Mouse (Mus musculus): ENCODE measurements around the gene Cxcl10. TPM values are rescaled to one million over a fixed set of nuclear protein-coding genes. Genes with fewer than 3 reads are reported as not detected.
"Not testable (repeated sequence)": the region's sequence is repeated elsewhere in the genome, so short reads cannot be mapped to it uniquely, and the experiment has no call there.

The Cxcl10 gene
- total RNA-seq, 2 experiments from 2014 or later = not detected

DNA sequence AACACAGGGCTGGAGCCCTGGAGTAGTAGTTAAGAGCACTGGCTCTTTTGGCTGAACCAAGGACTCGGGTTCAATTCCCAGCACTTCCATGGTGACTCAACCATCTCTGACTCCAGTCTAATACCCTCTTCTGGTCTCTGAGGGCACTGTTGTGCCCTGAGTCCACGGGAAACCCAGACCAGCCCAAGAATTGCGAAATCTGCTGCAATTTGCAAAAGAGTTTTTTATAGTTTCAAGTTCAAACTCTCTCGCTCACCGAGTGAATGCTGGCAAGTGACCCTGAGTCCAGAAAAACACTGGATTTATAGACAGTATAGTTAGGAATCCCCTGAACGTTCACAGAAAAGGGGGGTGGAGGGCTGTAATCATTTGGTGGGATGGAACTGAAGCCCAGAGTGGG lies 21.7 kb upstream of the Cxcl10 start:
- DNase-seq (ENCODE audit: extremely low spot score in 1 of 2, low spot score in 1 of 2) = no peak

- peak in 1 of 2 experiments; percentile 35 for DNase-seq (ENCODE audit: extremely low spot score in 1 of 2, low spot score in 1 of 2)
Observed at GRCm38 (mm10) chr5:92369151-92369994, 20.7 kb upstream of the Cxcl10 start.

DNA sequence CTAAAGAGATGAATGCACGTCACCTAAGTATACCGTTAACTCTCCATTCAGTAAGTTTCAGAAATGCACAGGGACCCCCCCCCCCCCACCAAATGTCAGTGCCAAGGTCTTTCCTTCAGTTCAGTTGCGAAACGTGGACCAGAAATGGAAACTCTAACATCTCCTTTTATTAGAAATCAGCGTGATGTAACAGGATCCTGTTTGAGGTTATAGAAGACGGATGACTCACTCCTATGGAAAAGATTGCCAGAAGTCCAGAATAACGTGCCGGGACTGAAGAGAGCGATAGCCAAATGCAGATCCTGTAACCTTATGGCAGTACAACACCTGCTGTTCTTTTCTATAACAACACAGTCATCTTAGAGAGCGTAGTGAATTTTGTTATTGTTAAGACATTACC lies 19.7 kb upstream of the Cxcl10 start:
- no peak for DNase-seq (ENCODE audit: extremely low spot score in 1 of 2, low spot score in 1 of 2)

DNA sequence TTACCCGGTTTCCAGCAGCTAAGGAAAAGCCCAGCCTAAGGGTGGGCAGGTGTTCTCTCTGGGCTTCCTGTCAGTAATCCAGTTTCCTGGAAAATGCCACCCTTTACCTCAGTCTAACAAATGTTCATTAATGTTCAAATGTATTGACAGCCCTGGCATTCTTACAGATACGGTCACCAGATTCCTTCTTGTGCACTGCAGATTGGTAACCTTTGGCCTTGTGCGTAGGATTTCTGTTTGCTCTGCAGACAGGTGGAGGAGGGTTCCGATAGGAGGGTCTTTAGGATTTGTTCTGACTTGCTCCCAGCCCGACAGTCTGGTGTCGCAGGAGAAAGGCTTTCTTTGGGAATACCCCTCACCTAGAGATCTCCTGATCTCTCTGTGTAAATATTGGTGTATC lies 17.9 kb upstream of the Cxcl10 start:
- no peak for DNase-seq (ENCODE audit: extremely low spot score in 1 of 2, low spot score in 1 of 2)

DNA sequence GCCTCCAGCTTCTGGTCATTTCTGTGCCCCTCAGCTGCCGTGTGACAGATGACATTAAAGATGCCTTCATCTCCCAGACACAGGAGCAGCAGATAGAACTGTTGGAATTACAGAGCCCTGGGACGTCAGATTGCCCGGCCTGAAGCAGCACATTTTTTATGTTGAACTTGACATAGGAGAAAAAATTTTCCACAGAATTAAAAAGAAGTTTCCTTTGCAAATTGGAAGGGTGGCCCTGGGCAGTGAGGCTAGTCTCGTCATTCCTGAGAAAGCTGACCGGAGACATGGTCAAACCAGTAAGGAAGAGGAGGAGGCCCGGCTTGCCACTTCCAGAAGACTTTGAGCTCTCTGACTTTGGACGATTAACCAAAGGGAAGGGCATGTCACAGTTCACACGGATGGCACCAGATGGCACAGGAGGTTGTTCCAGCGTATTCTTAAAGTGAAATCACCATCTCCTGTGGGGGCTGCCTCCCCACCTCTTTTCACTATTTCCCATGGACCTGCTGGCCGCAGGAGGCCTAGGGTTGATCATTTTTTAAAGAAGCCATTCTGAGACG lies 16.5 kb upstream of the Cxcl10 start:
- no peak for DNase-seq (ENCODE audit: extremely low spot score in 1 of 2, low spot score in 1 of 2)

- no peak for DNase-seq (ENCODE audit: extremely low spot score in 1 of 2, low spot score in 1 of 2)
Observed at GRCm38 (mm10) chr5:92364011-92364410, 15.3 kb upstream of the Cxcl10 start.

- no peak for DNase-seq (ENCODE audit: extremely low spot score in 1 of 2, low spot score in 1 of 2)
Observed at GRCm38 (mm10) chr5:92363179-92363578, 14.5 kb upstream of the Cxcl10 start.

GRCm38 (mm10) chr5:92358767-92359455 lies 10.2 kb upstream of the Cxcl10 start:
- no peak for DNase-seq (ENCODE audit: extremely low spot score in 1 of 2, low spot score in 1 of 2)

GRCm38 (mm10) chr5:92358033-92358432 lies 9.3 kb upstream of the Cxcl10 start:
- no peak for DNase-seq (ENCODE audit: extremely low spot score in 1 of 2, low spot score in 1 of 2)

GRCm38 (mm10) chr5:92353517-92353916 lies 4.8 kb upstream of the Cxcl10 start:
- no peak for DNase-seq (ENCODE audit: extremely low spot score in 1 of 2, low spot score in 1 of 2)

- DNase-seq (ENCODE audit: extremely low spot score in 1 of 2, low spot score in 1 of 2) = not testable (repeated sequence)
Observed at GRCm38 (mm10) chr5:92352716-92353115, 4.0 kb upstream of the Cxcl10 start.

DNA sequence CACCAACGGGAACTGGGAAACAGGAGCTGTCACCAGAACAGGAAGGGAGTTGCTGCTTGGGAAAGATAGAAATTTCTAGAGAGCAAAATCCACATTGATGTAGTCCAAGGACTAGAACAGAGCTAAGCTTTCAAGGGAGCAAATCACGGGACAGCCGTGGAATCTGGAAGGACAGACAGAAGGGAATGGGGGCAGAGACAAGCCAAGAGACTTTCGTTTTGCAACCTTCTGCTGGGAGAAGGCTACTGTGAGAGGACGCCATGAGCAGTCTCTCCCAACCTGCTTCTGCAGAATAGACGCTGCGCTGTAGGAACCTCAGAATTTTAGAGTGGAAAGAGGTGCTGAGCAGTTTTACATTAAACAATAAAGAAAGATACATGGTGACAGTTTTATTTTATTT lies 1.0 kb upstream of the Cxcl10 start:
- DNase-seq (ENCODE audit: extremely low spot score in 1 of 2, low spot score in 1 of 2) = no peak

GRCm38 (mm10) chr5:92345006-92345405 lies 3.7 kb downstream of the Cxcl10 start:
- no peak for DNase-seq (ENCODE audit: extremely low spot score in 1 of 2, low spot score in 1 of 2)

DNA sequence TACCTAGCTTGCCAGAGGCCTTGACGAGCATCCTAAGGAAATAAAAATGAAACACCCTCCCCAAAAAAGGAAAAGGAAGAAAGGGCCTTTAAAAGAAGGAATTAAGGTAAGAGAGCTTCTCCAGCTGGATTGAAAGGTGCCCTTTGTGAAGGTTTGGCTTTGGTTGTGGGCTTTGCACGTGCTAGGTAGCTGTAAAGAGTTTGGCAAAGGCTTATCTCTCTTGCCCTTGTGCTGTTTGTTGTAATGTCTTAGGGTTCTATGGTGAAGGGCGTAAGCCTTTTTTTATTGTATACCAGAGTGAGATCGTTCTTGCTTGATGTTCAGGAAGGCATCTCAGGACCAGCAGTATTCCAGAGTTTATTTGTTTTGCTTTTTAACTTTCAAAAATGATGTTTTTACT lies 8.1 kb downstream of the Cxcl10 start:
- DNase-seq (ENCODE audit: extremely low spot score in 1 of 2, low spot score in 1 of 2) = no peak

- no peak for DNase-seq (ENCODE audit: extremely low spot score in 1 of 2, low spot score in 1 of 2)
Observed at GRCm38 (mm10) chr5:92336743-92337142, 11.9 kb downstream of the Cxcl10 start.

DNA sequence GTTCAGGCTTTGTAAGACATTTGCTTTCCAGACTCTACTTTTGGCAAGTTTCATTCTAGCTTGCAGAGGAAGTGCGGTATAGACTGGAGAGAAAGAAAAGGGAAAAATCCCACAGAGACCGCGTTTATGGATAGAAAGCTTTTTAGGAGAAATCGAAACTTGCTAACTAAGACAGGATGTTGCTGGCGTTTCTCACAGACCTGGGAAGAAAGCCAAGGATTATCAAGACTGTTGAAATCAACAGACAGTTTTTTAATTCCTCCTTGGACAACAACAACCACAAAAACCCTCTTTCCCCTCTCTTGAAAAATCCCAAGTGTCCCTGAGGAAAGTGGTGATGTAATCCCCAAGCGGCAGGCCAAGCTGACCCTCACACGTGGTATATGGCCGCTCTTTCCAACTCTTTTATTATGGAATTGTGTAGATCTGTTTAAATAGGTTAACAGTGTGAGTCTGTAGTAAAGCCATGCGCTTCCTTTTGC lies 16.3 kb downstream of the Cxcl10 start:
- DNase-seq (ENCODE audit: extremely low spot score in 1 of 2, low spot score in 1 of 2) = no peak

- DNase-seq (ENCODE audit: extremely low spot score in 1 of 2, low spot score in 1 of 2) = no peak
Observed at GRCm38 (mm10) chr5:92331635-92332338, 16.9 kb downstream of the Cxcl10 start, which contains the start of gene Art3. Art3 (plus strand) TSS chr5:92331827.

- DNase-seq (ENCODE audit: extremely low spot score in 1 of 2, low spot score in 1 of 2) = no peak
Observed at GRCm38 (mm10) chr5:92331122-92331521, 17.6 kb downstream of the Cxcl10 start.

DNA sequence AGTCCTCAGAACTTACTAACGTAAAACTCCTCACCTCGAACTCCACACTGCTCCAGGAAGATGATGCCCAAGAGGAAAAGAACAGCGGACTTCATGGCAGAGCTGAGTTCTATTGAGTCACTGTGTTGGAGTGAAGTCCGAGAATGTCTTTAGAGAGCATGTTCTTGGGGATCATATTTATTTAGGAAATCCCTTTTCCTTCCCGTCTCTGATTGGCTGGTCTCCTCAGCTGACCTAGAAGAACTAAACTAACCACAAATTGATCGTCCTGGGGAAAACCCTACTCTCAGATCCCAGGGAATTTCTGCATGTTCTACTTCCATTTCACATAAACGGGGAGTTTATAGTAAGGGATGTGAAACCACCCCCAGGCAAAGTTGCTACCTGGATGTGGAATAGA lies 20.8 kb downstream of the Cxcl10 start, which contains the start of gene Cxcl9:
Cxcl9 (minus strand) TSS at position 151 of the 400 bp plus-strand sequence.
- DNase-seq (ENCODE audit: extremely low spot score in 1 of 2, low spot score in 1 of 2) = no peak

DNA sequence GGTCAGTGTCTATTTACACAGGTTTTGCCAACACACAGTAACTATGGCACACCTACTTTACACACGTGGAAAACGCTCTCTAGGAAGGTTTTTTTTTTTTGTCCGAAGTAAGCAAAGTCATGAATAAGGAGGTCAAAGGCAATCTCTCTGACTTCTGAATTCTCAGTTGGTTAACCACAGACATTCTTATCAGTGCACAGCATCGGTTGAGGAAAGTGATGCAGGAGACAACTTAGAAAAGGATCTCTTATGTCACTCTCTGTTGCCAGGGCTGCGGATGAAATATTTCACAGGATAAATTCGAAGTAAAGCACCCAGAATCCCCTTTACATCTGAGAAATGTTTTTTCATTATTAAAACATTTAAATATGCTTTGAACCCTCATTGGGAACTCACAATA lies 21.3 kb downstream of the Cxcl10 start:
- no peak for DNase-seq (ENCODE audit: extremely low spot score in 1 of 2, low spot score in 1 of 2)

- DNase-seq (ENCODE audit: extremely low spot score in 1 of 2, low spot score in 1 of 2) = no peak
Observed at GRCm38 (mm10) chr5:92323264-92323663, 25.4 kb downstream of the Cxcl10 start.
